Mouse (Mus musculus) macrophage (primary cell): ENCODE results near the gene Cckbr. TPM values are rescaled to one million over a fixed set of nuclear protein-coding genes. Genes with fewer than 3 reads are reported as not detected.

ENCODE experiments used
- H3K27ac ChIP-seq: fragments of 350-480 bp; formaldehyde crosslinking; 2 replicates; pipeline ENCODE4 v1.9.0; 2021
- H3K36me3 ChIP-seq: fragments of 350-480 bp; formaldehyde crosslinking; 2 replicates; pipeline ENCODE4 v1.9.0; 2021; ENCODE audit errors: inconsistent target
- H3K4me3 ChIP-seq: fragments of 350-480 bp; formaldehyde crosslinking; 2 replicates; pipeline ENCODE4 v1.9.0; 2021; ENCODE audit errors: inconsistent target
- H3K79me2 ChIP-seq: fragments of 350-480 bp; formaldehyde crosslinking; 2 replicates; pipeline ENCODE4 v1.9.0; 2021; ENCODE audit errors: inconsistent target
- WGBS: methylation state at CpG from one replicate; pipeline ENCODE4 v1.1.7; 2026; ENCODE audit warnings: inconsistent platforms; ENCODE audit not compliant: missing documents; 5-methylcytosine and 5-hydroxymethylcytosine counted together
- polyA plus RNA-seq: library from polyadenylated mRNA; stranded (reverse); fragments of 250-400 nt; gene quantifications from 3 replicates; pipeline ENCODE4 v1.2.4, GENCODE M21; 2018; ENCODE audit warnings: inconsistent platforms

Cckbr gene
- polyA plus RNA-seq, 1 experiment from 2014 or later = not detected

- Histone ChIP-seq H3K36me3 (no peaks in the 10 kb centered on the region), H3K27ac (no peak overlapping the region), H3K4me3 (no peak overlapping the region), H3K79me2 (no peaks in the 10 kb centered on the region)
- WGBS = 55% methylated on average over 7 of the region's 7 CpGs
Measured at GRCm38 (mm10) chr7:105475396-105475949, 49.9 kb downstream of the Cckbr start.

- Histone ChIP-seq H3K27ac (no peak overlapping the region), H3K4me3 (no peak overlapping the region), H3K36me3 (no peaks in the 10 kb centered on the region), H3K79me2 (no peaks in the 10 kb centered on the region)
- WGBS = 74% methylated on average over 10 of the region's 10 CpGs
Measured at GRCm38 (mm10) chr7:105476683-105477432, 51.3 kb downstream of the Cckbr start.

DNA sequence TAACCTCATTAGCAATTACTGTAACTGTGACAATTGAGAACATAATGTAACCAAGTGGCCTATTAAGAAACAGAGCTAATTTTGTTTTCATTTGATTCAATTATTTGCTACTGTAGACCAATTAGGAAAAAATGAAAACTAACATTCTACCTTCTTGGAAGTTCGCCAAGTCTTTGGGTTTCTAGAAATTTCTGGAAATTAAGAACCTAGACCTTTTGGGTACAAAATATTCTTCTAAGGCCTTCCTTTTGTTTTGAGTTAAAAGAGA lies 51.8 kb downstream of the Cckbr start:
- Histone ChIP-seq H3K36me3 (no peaks in the 10 kb centered on the region), H3K79me2 (no peaks in the 10 kb centered on the region), H3K4me3 (no peak overlapping the region), H3K27ac (no peak overlapping the region)
- 100% methylated on average over 1 of the region's 1 CpGs for WGBS

DNA sequence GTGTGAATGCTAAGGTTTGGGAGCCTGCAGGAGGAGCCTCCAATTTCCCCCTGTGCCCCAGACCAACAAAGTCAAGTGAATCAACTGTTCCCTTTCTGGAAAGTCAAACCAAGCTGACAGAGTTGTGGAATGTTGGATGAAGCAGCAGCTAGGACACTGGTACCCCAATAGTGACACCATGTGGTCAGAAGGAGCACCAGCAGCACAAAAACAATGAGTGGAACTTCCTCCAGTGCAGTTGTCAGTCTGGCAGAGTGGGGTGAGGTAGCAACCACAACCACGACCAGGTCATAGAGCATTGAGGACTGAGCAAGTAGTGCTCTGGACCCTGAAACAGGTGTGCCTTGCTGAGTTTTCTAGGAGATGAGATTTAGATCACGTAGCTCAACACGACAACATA lies 52.3 kb downstream of the Cckbr start:
- Histone ChIP-seq H3K4me3 (no peak overlapping the region), H3K27ac (no peak overlapping the region), H3K36me3 (no peaks in the 10 kb centered on the region), H3K79me2 (no peaks in the 10 kb centered on the region)
- WGBS = 64% methylated on average over 3 of the region's 3 CpGs

DNA sequence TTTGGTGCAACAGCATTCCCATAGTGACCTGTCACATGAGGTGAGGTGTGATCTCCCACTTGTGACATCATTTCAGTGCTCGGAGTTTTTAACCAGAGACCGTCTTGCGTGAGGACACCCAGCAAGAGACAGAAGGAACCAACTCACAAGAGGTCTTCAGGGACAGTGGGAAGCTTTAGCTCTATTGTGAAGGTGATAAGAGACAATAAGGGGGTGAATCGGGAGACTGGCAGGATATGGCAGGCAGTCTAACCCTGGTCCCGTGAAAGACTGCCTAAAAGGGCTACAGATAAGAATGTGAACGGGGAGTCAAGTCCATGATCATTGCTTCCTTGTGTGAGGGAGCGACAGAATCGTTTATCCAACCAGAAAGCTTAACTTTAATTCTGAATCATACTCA lies 52.8 kb downstream of the Cckbr start:
- Histone ChIP-seq H3K36me3 (no peaks in the 10 kb centered on the region), H3K27ac (no peak overlapping the region), H3K79me2 (no peaks in the 10 kb centered on the region), H3K4me3 (no peak overlapping the region)
- 84% methylated on average over 8 of the region's 8 CpGs for WGBS

DNA sequence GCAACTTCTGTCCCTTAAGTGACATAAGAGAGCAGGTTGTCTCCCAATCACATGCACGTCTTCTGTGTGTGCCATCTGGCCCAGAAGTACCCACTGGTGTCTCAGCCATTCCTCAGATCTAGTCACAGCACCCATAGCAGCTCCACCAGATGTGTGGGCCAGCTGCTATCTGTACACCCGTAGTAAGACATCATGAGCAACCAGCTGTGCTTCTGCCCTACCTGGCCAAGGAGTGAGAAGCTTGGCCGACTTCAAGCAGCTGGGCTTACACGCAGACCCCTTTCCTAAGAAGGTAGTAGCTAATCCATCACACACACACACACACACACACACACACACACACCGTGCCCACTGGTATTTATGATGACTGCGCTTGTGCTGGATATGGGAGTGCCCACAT lies 53.7 kb downstream of the Cckbr start:
- Histone ChIP-seq H3K4me3 (no peak overlapping the region), H3K27ac (no peak overlapping the region), H3K36me3 (no peaks in the 10 kb centered on the region), H3K79me2 (no peaks in the 10 kb centered on the region)
- WGBS = 98% methylated on average over 5 of the region's 6 CpGs

DNA sequence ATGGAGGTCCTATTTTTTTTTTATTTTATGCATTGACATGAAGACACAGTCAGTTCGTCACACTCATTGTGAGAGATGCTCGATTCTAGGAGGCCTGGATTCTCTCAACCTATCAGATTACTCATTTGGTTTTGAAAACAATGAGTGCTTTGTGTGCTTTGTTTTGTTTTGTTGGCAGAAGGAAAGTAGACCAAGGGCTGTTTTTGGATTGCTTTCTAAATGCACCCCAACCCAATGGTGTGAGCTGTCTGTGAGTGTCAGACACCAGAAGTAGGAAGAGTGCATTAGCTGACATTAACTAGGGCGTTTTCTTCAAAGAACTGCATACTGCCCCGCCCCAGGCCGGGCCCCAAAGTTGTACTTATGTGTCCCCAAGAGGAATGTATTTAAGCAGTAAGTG lies 54.5 kb downstream of the Cckbr start:
- no peak overlapping the region for H3K4me3 ChIP-seq
- H3K27ac ChIP-seq = no peak overlapping the region
- H3K79me2 ChIP-seq = no peaks in the 10 kb centered on the region
- no peaks in the 10 kb centered on the region for H3K36me3 ChIP-seq
- 90% methylated on average over 5 of the region's 5 CpGs for WGBS

DNA sequence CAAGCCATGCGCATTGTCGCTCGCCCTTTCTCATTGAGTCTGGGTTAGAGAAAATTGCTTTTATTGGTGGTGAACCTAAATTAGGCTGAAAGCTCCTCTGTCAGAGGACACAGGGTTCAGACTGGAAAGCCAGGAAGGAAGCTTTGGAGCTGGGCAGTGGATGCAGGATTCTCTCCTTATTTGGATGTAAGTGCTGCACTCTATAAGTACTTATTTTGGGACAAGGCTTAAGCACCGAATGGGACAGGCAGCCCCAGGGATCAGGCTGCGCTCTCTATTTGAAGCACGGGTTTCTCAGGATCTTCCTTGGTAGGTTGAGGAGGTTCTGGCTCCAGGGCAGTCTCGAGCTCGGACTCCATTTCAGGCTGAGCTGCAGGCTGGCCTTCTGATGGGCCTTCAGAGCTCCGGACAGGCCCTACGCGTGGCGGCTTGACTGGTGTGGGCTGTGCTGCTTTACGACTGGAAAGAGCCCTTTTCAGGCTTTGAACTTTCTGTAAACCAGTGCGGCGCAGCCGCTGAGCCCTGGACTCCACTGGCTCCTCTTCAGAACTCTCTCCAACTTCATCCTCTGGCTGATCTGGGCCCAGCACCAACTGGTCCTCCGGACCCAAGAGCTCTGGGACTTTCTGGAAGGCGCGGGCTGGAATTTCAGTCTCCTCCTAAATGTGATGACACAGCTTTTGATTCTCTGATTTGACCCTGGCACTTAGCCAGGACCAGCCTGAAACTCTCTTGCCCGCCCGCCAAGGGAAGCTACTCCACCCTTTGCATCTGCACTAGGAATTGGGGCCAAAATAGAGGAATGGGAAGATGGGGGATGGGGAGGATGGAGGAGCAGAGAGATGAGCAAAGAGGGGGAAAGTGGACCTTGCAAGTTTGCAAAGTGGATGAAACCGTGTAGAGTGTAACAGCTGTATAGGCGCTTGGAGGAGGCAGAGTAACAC lies 55.3 kb downstream of the Cckbr start:
- WGBS = 95% methylated on average over 20 of the region's 23 CpGs
- H3K79me2 ChIP-seq = no peaks in the 10 kb centered on the region
- no peak overlapping the region for H3K4me3 ChIP-seq
- H3K27ac ChIP-seq = no peak overlapping the region
- no peaks in the 10 kb centered on the region for H3K36me3 ChIP-seq

DNA sequence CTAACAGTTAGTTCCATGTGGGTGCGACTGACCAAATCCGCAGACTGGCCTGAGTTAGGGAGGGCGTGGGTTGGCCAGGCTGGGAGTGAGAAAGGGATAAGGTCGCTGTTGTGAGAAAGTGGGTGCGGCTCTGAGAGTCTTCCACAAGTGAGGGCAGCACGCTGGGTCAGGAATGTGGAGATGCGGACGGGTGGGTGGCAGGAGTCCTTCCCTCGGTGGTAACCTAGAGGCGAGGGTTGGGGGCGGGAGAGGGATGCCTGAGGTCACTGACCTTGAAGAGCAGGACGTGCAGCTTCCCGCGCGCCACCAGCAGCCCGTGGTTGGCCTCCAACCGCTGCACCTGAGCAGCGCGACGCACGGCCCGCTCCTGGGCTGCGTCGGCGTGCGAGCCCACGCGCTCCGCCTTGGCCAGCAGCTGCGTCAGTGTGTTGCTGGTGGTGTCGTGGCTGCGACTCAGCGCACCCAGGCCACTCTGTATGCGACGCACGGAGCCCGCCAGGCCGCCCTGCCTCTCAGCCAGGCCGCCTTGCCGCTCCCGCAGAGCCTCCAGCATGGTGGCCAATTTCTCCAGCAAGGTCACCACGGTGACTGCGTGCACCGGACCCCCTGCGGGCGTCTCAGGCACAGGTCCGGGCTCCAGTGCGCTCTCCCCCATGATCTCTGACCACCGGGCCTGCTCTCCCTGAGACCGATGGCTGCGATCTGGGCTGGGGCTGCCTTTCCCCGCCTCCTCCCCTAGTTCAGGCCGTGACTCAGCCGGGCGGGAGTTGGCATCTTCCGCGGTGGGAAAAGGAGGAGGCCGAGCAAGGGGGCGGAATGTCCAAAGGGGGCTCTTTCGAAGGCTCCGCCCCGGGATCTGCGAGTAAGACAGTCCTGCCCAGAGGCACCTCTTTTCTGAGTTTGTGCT lies 56.2 kb downstream of the Cckbr start, which contains the start of gene Cavin3:
Cavin3 (minus strand) TSS at position 796 of the 907 bp plus-strand sequence.
- Histone ChIP-seq H3K79me2 (no peaks in the 10 kb centered on the region), H3K27ac (no peak within 1 kb of the TSS), H3K36me3 (no peaks in the 10 kb centered on the region), H3K4me3 (no peak within 1 kb of the TSS)
- WGBS = 11% methylated on average over 61 of the region's 63 CpGs

DNA sequence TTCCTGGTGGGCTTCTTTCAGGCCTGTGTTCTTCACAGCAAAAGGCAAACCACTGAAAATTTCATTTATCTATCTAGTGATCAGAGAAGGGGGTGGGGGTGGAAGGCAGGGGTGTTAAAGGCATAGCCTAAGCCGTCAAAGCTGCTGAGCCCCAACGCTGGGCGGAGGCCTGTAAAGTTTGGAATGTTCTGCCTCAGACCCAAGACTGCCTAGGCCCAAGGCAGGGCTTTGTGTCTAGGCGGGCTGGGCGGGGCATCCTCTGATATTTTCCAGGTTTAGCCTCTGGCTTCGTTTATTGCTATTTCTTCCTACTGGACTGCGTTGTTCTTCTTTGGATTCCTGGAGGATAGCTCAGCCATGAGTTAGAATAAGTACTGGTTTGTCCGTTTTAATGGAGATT lies 56.9 kb downstream of the Cckbr start:
- Histone ChIP-seq H3K4me3 (no peak overlapping the region), H3K27ac (no peak overlapping the region), H3K36me3 (no peaks in the 10 kb centered on the region), H3K79me2 (no peaks in the 10 kb centered on the region)
- 73% methylated on average over 8 of the region's 8 CpGs for WGBS

GRCm38 (mm10) chr7:105485029-105485428 lies 59.5 kb downstream of the Cckbr start:
- H3K79me2 ChIP-seq = no peaks in the 10 kb centered on the region
- WGBS = 88% methylated on average over 5 of the region's 5 CpGs
- no peak overlapping the region for H3K4me3 ChIP-seq
- H3K36me3 ChIP-seq = no peaks in the 10 kb centered on the region
- H3K27ac ChIP-seq = no peak overlapping the region

DNA sequence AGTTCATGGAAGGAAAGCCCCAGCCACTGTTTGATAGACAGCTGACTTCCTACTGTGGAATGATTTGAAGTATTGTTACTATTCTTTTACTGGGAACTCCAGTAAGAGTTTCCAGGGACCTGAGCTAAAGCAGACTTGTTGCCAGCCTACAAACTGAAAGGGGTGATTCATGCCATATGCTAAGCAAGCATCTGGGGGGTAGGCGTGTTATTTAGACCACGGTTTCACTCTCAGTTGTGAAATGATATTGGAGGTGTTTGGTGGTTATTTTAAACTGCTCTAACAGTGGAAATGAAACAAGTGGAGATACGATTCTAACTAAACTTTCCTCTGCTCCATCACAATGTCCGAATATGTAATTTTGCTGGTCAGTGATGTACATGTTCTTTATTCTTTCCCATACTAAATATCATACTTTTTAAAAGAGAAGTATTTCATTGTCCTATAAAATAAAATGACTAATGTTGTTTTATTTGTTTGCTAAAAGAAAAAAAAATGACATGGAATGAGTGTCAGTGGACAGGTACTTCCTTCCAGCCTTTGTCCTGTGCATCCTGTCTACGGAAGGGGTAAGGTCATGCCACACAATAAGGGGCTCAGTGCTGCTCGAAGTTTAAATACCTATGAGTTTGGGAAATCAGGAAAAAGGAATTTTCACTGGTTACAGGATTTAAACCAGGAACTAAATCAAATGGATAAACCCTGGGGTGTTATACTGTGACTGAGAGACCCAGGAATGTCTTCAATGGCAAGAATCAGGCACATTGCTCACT lies 61.8 kb downstream of the Cckbr start:
- H3K36me3 ChIP-seq = no peaks in the 10 kb centered on the region
- no peak overlapping the region for H3K4me3 ChIP-seq
- WGBS = 58% methylated on average over 6 of the region's 6 CpGs
- H3K27ac ChIP-seq = no peak overlapping the region
- H3K79me2 ChIP-seq = no peaks in the 10 kb centered on the region

DNA sequence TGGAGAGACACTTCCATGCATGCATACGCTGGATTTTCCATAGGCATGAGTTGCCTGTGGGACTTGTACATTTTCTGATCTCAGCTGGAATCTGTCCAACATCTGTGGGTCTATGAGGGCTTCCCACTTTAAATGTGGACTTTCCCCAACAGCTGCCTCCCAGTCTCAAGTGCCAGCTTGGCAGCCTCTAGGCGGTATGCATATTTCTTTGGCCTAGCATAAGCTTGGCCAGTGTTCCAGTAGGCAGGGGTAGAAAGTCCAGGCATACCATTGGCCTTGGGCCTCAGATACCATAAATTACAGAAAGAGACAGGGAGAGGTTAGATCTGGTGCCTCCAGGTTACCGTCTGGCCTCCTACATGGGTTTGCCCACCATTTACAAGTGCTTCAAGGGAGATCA lies 72.3 kb downstream of the Cckbr start:
- H3K27ac ChIP-seq = no peak overlapping the region
- no peaks in the 10 kb centered on the region for H3K79me2 ChIP-seq
- 94% methylated on average over 3 of the region's 3 CpGs for WGBS
- H3K4me3 ChIP-seq = no peak overlapping the region
- no peaks in the 10 kb centered on the region for H3K36me3 ChIP-seq
